Mouse (Mus musculus): ENCODE results near the gene Zfp92. TPM values are rescaled to one million over a fixed set of nuclear protein-coding genes. Genes with fewer than 3 reads are reported as not detected.
A peak's percentile ranks its signal among the peaks of the same experiment; 100 is the strongest.
"Not testable (repeated sequence)": the region's sequence is repeated elsewhere in the genome, so short reads cannot be mapped to it uniquely, and the experiment has no call there.

The Zfp92 gene
- polyA plus RNA-seq (2015; fragmentation: Nextera tagmentation; extraction: Ambion mirVana) = 0.21 and 0.26 TPM in 2 replicates

GRCm38 (mm10) chrX:73410880-73411517, at the start of gene Zfp92:
Zfp92 (plus strand) TSS chrX:73411096.
- H3K9ac ChIP-seq (ENCODE audit: low read depth, low read length) = no peak within 1 kb of the TSS
- no peaks in the 10 kb centered on the region for H3K27me3 ChIP-seq (replicated peaks; ENCODE audit: control insufficient read depth, insufficient read depth, low read length)
- ATAC-seq = peak; percentile 38; the same call in 1 of the 2 replicates
- TF ChIP-seq CTCF (IDR thresholded peaks at IDR 0.05; ENCODE audit: low read depth) = no peak
- H3K4me3 ChIP-seq (ENCODE audit: low read depth, low read length) = no peak within 1 kb of the TSS
- no peaks in the 10 kb centered on the region for H3K36me3 ChIP-seq (ENCODE audit: control insufficient read depth, insufficient read depth)
- H3K9me3 ChIP-seq (ENCODE audit: control insufficient read depth) = no peaks in the 10 kb centered on the region
- H3K27ac ChIP-seq (ENCODE audit: low read depth, low read length) = no peak within 1 kb of the TSS
- 26% methylated on average over 20 of the region's 20 CpGs for WGBS
- no peaks in the 10 kb centered on the region for H3K4me1 ChIP-seq (replicated peaks; ENCODE audit: control insufficient read depth, insufficient read depth, low read length)
- H3K4me2 ChIP-seq (replicated peaks; ENCODE audit: low read depth) = peak within 1 kb of the TSS; percentile 62

GRCm38 (mm10) chrX:73363291-73363690, 47.6 kb upstream of the Zfp92 start:
- Histone ChIP-seq H3K9ac (ENCODE audit: low read depth, low read length) (no peak overlapping the region), H3K9me3 (ENCODE audit: control insufficient read depth) (no peaks in the 10 kb centered on the region), H3K36me3 (ENCODE audit: control insufficient read depth, insufficient read depth) (no peaks in the 10 kb centered on the region), H3K4me3 (ENCODE audit: low read depth, low read length) (no peak overlapping the region), H3K4me1 (replicated peaks; ENCODE audit: control insufficient read depth, insufficient read depth, low read length) (no peaks in the 10 kb centered on the region), H3K27me3 (replicated peaks; ENCODE audit: control insufficient read depth, insufficient read depth, low read length) (no peaks in the 10 kb centered on the region), H3K4me2 (replicated peaks; ENCODE audit: low read depth) (no peak overlapping the region), H3K27ac (ENCODE audit: low read depth, low read length) (no peak overlapping the region)
- no peak for TF ChIP-seq CTCF (IDR thresholded peaks at IDR 0.05; ENCODE audit: low read depth)
- ATAC-seq = no peak

GRCm38 (mm10) chrX:73384419-73384818, 26.5 kb upstream of the Zfp92 start:
- 61% methylated on average over 6 of the region's 6 CpGs for WGBS
- H3K27me3 ChIP-seq (replicated peaks; ENCODE audit: control insufficient read depth, insufficient read depth, low read length) = no peaks in the 10 kb centered on the region
- no peak overlapping the region for H3K9ac ChIP-seq (ENCODE audit: low read depth, low read length)
- H3K36me3 ChIP-seq (ENCODE audit: control insufficient read depth, insufficient read depth) = no peaks in the 10 kb centered on the region
- ATAC-seq = no peak
- no peak overlapping the region for H3K27ac ChIP-seq (ENCODE audit: low read depth, low read length)
- TF ChIP-seq CTCF (IDR thresholded peaks at IDR 0.05; ENCODE audit: low read depth) = no peak
- no peak overlapping the region for H3K4me3 ChIP-seq (ENCODE audit: low read depth, low read length)
- H3K4me2 ChIP-seq (replicated peaks; ENCODE audit: low read depth) = no peak overlapping the region
- no peaks in the 10 kb centered on the region for H3K9me3 ChIP-seq (ENCODE audit: control insufficient read depth)
- no peaks in the 10 kb centered on the region for H3K4me1 ChIP-seq (replicated peaks; ENCODE audit: control insufficient read depth, insufficient read depth, low read length)

GRCm38 (mm10) chrX:73384924-73385323, 26.0 kb upstream of the Zfp92 start:
- no peak overlapping the region for H3K27ac ChIP-seq (ENCODE audit: low read depth, low read length)
- 24% methylated on average over 1 of the region's 1 CpGs for WGBS
- no peak for ATAC-seq
- no peaks in the 10 kb centered on the region for H3K27me3 ChIP-seq (replicated peaks; ENCODE audit: control insufficient read depth, insufficient read depth, low read length)
- TF ChIP-seq CTCF (IDR thresholded peaks at IDR 0.05; ENCODE audit: low read depth) = no peak
- H3K9ac ChIP-seq (ENCODE audit: low read depth, low read length) = no peak overlapping the region
- no peaks in the 10 kb centered on the region for H3K9me3 ChIP-seq (ENCODE audit: control insufficient read depth)
- no peaks in the 10 kb centered on the region for H3K36me3 ChIP-seq (ENCODE audit: control insufficient read depth, insufficient read depth)
- H3K4me1 ChIP-seq (replicated peaks; ENCODE audit: control insufficient read depth, insufficient read depth, low read length) = no peaks in the 10 kb centered on the region
- H3K4me3 ChIP-seq (ENCODE audit: low read depth, low read length) = no peak overlapping the region
- no peak overlapping the region for H3K4me2 ChIP-seq (replicated peaks; ENCODE audit: low read depth)

- Histone ChIP-seq H3K27me3 (replicated peaks; ENCODE audit: control insufficient read depth, insufficient read depth, low read length) (no peaks in the 10 kb centered on the region), H3K9me3 (ENCODE audit: control insufficient read depth) (no peaks in the 10 kb centered on the region), H3K27ac (ENCODE audit: low read depth, low read length) (no peak overlapping the region), H3K4me2 (replicated peaks; ENCODE audit: low read depth) (no peak overlapping the region), H3K4me3 (ENCODE audit: low read depth, low read length) (no peak overlapping the region), H3K9ac (ENCODE audit: low read depth, low read length) (no peak overlapping the region), H3K36me3 (ENCODE audit: control insufficient read depth, insufficient read depth) (no peaks in the 10 kb centered on the region), H3K4me1 (replicated peaks; ENCODE audit: control insufficient read depth, insufficient read depth, low read length) (no peaks in the 10 kb centered on the region)
- 76% methylated on average over 4 of the region's 4 CpGs for WGBS
- no peak for ATAC-seq
- TF ChIP-seq CTCF (IDR thresholded peaks at IDR 0.05; ENCODE audit: low read depth) = no peak
These were observed 19.4 kb upstream of the Zfp92 start for GRCm38 (mm10) chrX:73391481-73391880.

- H3K4me1 ChIP-seq (replicated peaks; ENCODE audit: control insufficient read depth, insufficient read depth, low read length) = no peaks in the 10 kb centered on the region
- no peaks in the 10 kb centered on the region for H3K9me3 ChIP-seq (ENCODE audit: control insufficient read depth)
- no peak for ATAC-seq
- H3K4me2 ChIP-seq (replicated peaks; ENCODE audit: low read depth) = no peak overlapping the region
- TF ChIP-seq CTCF (IDR thresholded peaks at IDR 0.05; ENCODE audit: low read depth) = no peak
- WGBS = 100% methylated on average over 1 of the region's 1 CpGs
- no peaks in the 10 kb centered on the region for H3K27me3 ChIP-seq (replicated peaks; ENCODE audit: control insufficient read depth, insufficient read depth, low read length)
- no peak overlapping the region for H3K9ac ChIP-seq (ENCODE audit: low read depth, low read length)
- no peak overlapping the region for H3K4me3 ChIP-seq (ENCODE audit: low read depth, low read length)
- no peaks in the 10 kb centered on the region for H3K36me3 ChIP-seq (ENCODE audit: control insufficient read depth, insufficient read depth)
- no peak overlapping the region for H3K27ac ChIP-seq (ENCODE audit: low read depth, low read length)
These were observed 14.4 kb upstream of the Zfp92 start for GRCm38 (mm10) chrX:73396446-73396845.

GRCm38 (mm10) chrX:73398636-73399035, 12.3 kb upstream of the Zfp92 start, which contains the start of gene Gm18336:
Gm18336 (minus strand) TSS chrX:73398736.
- H3K4me2 ChIP-seq (replicated peaks; ENCODE audit: low read depth); H3K9ac ChIP-seq (ENCODE audit: low read depth, low read length); H3K9me3 ChIP-seq (ENCODE audit: control insufficient read depth); H3K4me1 ChIP-seq (replicated peaks; ENCODE audit: control insufficient read depth, insufficient read depth, low read length); ATAC-seq; H3K27ac ChIP-seq (ENCODE audit: low read depth, low read length); H3K36me3 ChIP-seq (ENCODE audit: control insufficient read depth, insufficient read depth); H3K4me3 ChIP-seq (ENCODE audit: low read depth, low read length); H3K27me3 ChIP-seq (replicated peaks; ENCODE audit: control insufficient read depth, insufficient read depth, low read length): not testable (repeated sequence)
- 92% methylated on average over 1 of the region's 2 CpGs for WGBS
